Mouse (Mus musculus): ENCODE data around the gene Fzd1. TPM values are rescaled to one million over a fixed set of nuclear protein-coding genes. Genes with fewer than 3 reads are reported as not detected.
A peak's percentile ranks its signal among the peaks of the same experiment; 100 is the strongest.

Fzd1 gene
- polyA plus RNA-seq, 1 experiment from 2014 or later, result 7.5 TPM

- Histone ChIP-seq H3K9me3 (ENCODE audit: control insufficient read depth, low read length) (no peaks in the 10 kb centered on the region), H3K4me2 (ENCODE audit: low read length) (no peak overlapping the region), H3K36me3 (ENCODE audit: control insufficient read depth, insufficient read depth, low read length) (no peaks in the 10 kb centered on the region), H3K9ac (ENCODE audit: low read depth, low read length) (no peak overlapping the region), H3K4me3 (ENCODE audit: low read length) (no peak overlapping the region), H3K27ac (ENCODE audit: low read depth, low read length) (no peak overlapping the region), H3K4me1 (ENCODE audit: control insufficient read depth, insufficient read depth, low read depth, low read length) (peaks cover 3% of the 10 kb centered on the region; the same call in 1 of the 2 replicates), H3K27me3 (replicated peaks; ENCODE audit: control insufficient read depth, insufficient read depth, low read length) (no peaks in the 10 kb centered on the region)
- ATAC-seq, result no peak
- WGBS, result 66% methylated on average over 3 of the region's 3 CpGs
Observed at GRCm38 (mm10) chr5:4778274-4778673, 20.4 kb upstream of the Fzd1 start.

- Histone ChIP-seq H3K27me3 (replicated peaks; ENCODE audit: control insufficient read depth, insufficient read depth, low read length) (no peaks in the 10 kb centered on the region), H3K4me2 (ENCODE audit: low read length) (no peak overlapping the region), H3K4me1 (ENCODE audit: control insufficient read depth, insufficient read depth, low read depth, low read length) (peaks cover 5% of the 10 kb centered on the region; the same call in 1 of the 2 replicates), H3K36me3 (ENCODE audit: control insufficient read depth, insufficient read depth, low read length) (no peaks in the 10 kb centered on the region), H3K9me3 (ENCODE audit: control insufficient read depth, low read length) (no peaks in the 10 kb centered on the region), H3K4me3 (ENCODE audit: low read length) (no peak overlapping the region), H3K9ac (ENCODE audit: low read depth, low read length) (no peak overlapping the region), H3K27ac (ENCODE audit: low read depth, low read length) (no peak overlapping the region)
- no peak for ATAC-seq
- WGBS, result 58% methylated on average over 2 of the region's 2 CpGs
Observed at GRCm38 (mm10) chr5:4776495-4776894, 18.7 kb upstream of the Fzd1 start.

GRCm38 (mm10) chr5:4773090-4773772 is 15.4 kb upstream of the Fzd1 start:
- no peaks in the 10 kb centered on the region for H3K27me3 ChIP-seq (replicated peaks; ENCODE audit: control insufficient read depth, insufficient read depth, low read length)
- 0 out of 2 replicates have a peak, but pooled peaks have one; percentile 20 for ATAC-seq
- H3K36me3 ChIP-seq (ENCODE audit: control insufficient read depth, insufficient read depth, low read length), result no peaks in the 10 kb centered on the region
- H3K4me1 ChIP-seq (ENCODE audit: control insufficient read depth, insufficient read depth, low read depth, low read length), result peaks cover 5% of the 10 kb centered on the region; the same call in 1 of the 2 replicates
- WGBS, result 22% methylated on average over 9 of the region's 9 CpGs
- H3K4me3 ChIP-seq (ENCODE audit: low read length), result no peak overlapping the region
- H3K9me3 ChIP-seq (ENCODE audit: control insufficient read depth, low read length), result no peaks in the 10 kb centered on the region
- H3K4me2 ChIP-seq (ENCODE audit: low read length), result no peak overlapping the region
- no peak overlapping the region for H3K27ac ChIP-seq (ENCODE audit: low read depth, low read length)
- H3K9ac ChIP-seq (ENCODE audit: low read depth, low read length), result no peak overlapping the region

DNA sequence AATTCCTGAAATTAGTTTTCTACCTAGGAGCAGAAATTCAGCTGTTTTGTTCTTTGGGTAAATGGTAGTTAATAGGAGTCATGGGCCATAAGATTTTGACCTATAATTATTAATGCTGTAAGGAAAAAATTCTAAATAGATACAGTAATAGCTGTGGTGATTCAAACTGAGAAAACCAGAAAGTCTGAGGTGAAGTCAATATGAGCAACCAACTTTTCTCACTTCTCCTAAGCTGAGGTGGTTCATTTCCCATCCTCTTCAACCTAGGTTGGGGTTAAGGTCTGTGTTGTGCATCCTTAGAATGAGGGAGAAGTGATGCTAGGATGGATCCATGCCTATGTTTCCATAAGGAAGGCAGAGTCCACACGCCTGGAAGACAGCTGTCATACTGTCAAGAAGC is 12.8 kb upstream of the Fzd1 start:
- Histone ChIP-seq H3K36me3 (ENCODE audit: control insufficient read depth, insufficient read depth, low read length) (no peaks in the 10 kb centered on the region), H3K9ac (ENCODE audit: low read depth, low read length) (no peak overlapping the region), H3K4me1 (ENCODE audit: control insufficient read depth, insufficient read depth, low read depth, low read length) (peaks cover 5% of the 10 kb centered on the region; the same call in 1 of the 2 replicates), H3K27me3 (replicated peaks; ENCODE audit: control insufficient read depth, insufficient read depth, low read length) (no peaks in the 10 kb centered on the region), H3K4me3 (ENCODE audit: low read length) (no peak overlapping the region), H3K27ac (ENCODE audit: low read depth, low read length) (no peak overlapping the region), H3K4me2 (ENCODE audit: low read length) (no peak overlapping the region), H3K9me3 (ENCODE audit: control insufficient read depth, low read length) (no peaks in the 10 kb centered on the region)
- no peak for ATAC-seq
- 81% methylated on average over 1 of the region's 1 CpGs for WGBS

- H3K27me3 ChIP-seq (replicated peaks; ENCODE audit: control insufficient read depth, insufficient read depth, low read length), result no peaks in the 10 kb centered on the region
- H3K36me3 ChIP-seq (ENCODE audit: control insufficient read depth, insufficient read depth, low read length), result no peaks in the 10 kb centered on the region
- H3K9ac ChIP-seq (ENCODE audit: low read depth, low read length), result no peak overlapping the region
- H3K4me2 ChIP-seq (ENCODE audit: low read length), result no peak overlapping the region
- no peaks in the 10 kb centered on the region for H3K4me1 ChIP-seq (ENCODE audit: control insufficient read depth, insufficient read depth, low read depth, low read length)
- H3K4me3 ChIP-seq (ENCODE audit: low read length), result no peak overlapping the region
- WGBS, result 66% methylated on average over 2 of the region's 2 CpGs
- no peaks in the 10 kb centered on the region for H3K9me3 ChIP-seq (ENCODE audit: control insufficient read depth, low read length)
- H3K27ac ChIP-seq (ENCODE audit: low read depth, low read length), result no peak overlapping the region
- no peak for ATAC-seq
Observed at GRCm38 (mm10) chr5:4767896-4768295, 10.1 kb upstream of the Fzd1 start.

- Histone ChIP-seq H3K27ac (ENCODE audit: low read depth, low read length) (no peak overlapping the region), H3K27me3 (replicated peaks; ENCODE audit: control insufficient read depth, insufficient read depth, low read length) (no peaks in the 10 kb centered on the region), H3K36me3 (ENCODE audit: control insufficient read depth, insufficient read depth, low read length) (no peaks in the 10 kb centered on the region), H3K9me3 (ENCODE audit: control insufficient read depth, low read length) (no peaks in the 10 kb centered on the region), H3K4me3 (ENCODE audit: low read length) (no peak overlapping the region), H3K9ac (ENCODE audit: low read depth, low read length) (no peak overlapping the region), H3K4me1 (ENCODE audit: control insufficient read depth, insufficient read depth, low read depth, low read length) (no peaks in the 10 kb centered on the region), H3K4me2 (ENCODE audit: low read length) (no peak overlapping the region)
- no peak for ATAC-seq
- 80% methylated on average over 5 of the region's 5 CpGs for WGBS
Observed at GRCm38 (mm10) chr5:4766719-4767118, 8.9 kb upstream of the Fzd1 start.

GRCm38 (mm10) chr5:4761891-4762290 is 4.1 kb upstream of the Fzd1 start:
- Histone ChIP-seq H3K9me3 (ENCODE audit: control insufficient read depth, low read length) (no peaks in the 10 kb centered on the region), H3K27ac (ENCODE audit: low read depth, low read length) (no peak overlapping the region), H3K27me3 (replicated peaks; ENCODE audit: control insufficient read depth, insufficient read depth, low read length) (peaks cover 3% of the 10 kb centered on the region), H3K4me3 (ENCODE audit: low read length) (no peak overlapping the region), H3K9ac (ENCODE audit: low read depth, low read length) (no peak overlapping the region), H3K4me2 (ENCODE audit: low read length) (no peak overlapping the region), H3K36me3 (ENCODE audit: control insufficient read depth, insufficient read depth, low read length) (no peaks in the 10 kb centered on the region), H3K4me1 (ENCODE audit: control insufficient read depth, insufficient read depth, low read depth, low read length) (peaks cover 2% of the 10 kb centered on the region)
- no peak for ATAC-seq

DNA sequence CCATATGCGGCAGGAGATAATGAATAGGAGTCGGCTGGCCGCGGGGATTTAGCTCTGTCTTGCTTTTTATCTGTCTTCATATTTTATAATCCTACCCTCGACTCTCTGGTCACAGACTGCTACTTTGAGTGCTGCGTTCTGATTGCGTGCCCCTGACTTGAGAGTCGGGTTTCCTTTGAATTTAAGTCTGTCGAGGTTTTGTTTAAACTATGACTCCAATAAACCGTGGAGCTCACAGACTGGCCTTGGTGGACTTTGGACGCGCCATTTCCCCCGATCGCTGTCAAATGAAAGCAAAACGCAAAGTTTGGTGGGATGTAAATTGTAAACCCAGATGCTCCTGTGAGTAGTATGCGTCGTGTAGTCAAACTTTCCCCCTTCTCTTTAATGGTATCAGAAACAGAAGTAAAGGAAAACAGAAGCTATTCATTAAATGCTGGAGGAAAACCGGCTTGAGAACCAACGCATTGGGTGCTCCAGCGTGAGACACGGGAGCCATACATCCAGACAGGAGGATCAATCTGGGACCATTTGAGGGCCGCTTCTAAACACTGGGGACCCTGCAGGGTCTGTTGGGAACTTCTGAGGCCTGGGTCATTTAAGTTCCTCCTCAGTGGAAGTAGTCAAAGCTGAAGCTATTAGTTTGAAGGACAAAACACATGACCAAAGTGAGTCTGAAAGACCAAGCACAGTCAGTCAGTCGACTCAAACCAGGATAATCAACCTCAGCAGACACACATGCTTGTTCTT is 671 bp upstream of the Fzd1 start:
- Histone ChIP-seq H3K36me3 (ENCODE audit: control insufficient read depth, insufficient read depth, low read length) (no peaks in the 10 kb centered on the region), H3K27ac (ENCODE audit: low read depth, low read length) (peak overlapping the region; percentile 91)

DNA sequence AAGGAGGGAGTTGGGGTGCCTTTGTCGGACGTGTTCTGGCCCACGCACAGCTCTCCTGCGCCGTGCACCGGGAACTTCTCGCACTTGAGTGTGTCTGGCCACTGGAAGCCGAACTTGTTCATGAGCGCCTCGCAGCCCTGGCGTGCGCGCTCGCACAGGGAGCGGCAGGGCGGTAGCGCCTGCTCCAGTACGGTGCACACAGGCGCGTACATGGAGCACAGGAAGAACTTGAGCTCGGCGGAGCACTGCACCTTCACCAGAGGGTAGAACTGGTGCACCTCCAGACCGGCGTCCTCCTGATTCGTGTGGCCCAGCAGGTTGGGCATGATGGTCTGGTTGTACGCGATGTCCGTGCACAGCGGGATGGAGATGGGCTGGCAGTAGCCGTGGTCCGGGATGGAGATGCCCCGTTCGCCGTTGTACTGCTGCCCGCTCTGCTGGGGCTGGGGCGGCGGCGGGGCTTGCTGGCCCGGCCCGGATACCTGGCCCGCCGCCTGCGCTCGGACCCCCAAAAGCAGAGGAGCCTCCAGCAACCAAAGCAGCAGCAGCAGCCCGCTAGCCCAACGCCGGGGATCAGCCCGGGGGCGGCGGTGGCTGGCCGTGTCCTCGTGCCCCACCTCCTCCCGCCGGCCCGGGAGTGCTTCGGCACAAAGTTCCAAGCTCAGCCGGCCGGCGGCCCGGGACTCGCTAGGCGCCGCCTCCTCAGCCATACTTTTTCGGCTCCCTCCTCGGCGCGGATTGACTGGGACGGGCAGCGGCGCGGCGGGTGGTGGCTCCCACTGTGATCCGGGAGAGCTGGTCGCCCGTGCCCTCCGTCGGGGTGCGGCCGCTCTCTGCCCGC is 744 bp downstream of the Fzd1 start:
- peak; percentile 51 for ATAC-seq
- Histone ChIP-seq H3K4me3 (ENCODE audit: low read length) (peak overlapping the region; percentile 89), H3K36me3 (ENCODE audit: control insufficient read depth, insufficient read depth, low read length) (no peaks in the 10 kb centered on the region), H3K4me1 (ENCODE audit: control insufficient read depth, insufficient read depth, low read depth, low read length) (peaks cover 11% of the 10 kb centered on the region), H3K27ac (ENCODE audit: low read depth, low read length) (peak overlapping the region; percentile 91), H3K9ac (ENCODE audit: low read depth, low read length) (peak overlapping the region; percentile 85), H3K4me2 (ENCODE audit: low read length) (peak overlapping the region; percentile 97), H3K9me3 (ENCODE audit: control insufficient read depth, low read length) (no peaks in the 10 kb centered on the region), H3K27me3 (replicated peaks; ENCODE audit: control insufficient read depth, insufficient read depth, low read length) (peaks cover 3% of the 10 kb centered on the region)
- under 1% methylated on average over 76 of the region's 80 CpGs for WGBS

More for the DNA sequence above, 671 bp upstream of the Fzd1 start:
- Histone ChIP-seq H3K4me3 (ENCODE audit: low read length) (peak overlapping the region; percentile 89), H3K4me2 (ENCODE audit: low read length) (peak overlapping the region; percentile 97), H3K9ac (ENCODE audit: low read depth, low read length) (peak overlapping the region; percentile 85), H3K4me1 (ENCODE audit: control insufficient read depth, insufficient read depth, low read depth, low read length) (peaks cover 11% of the 10 kb centered on the region), H3K27me3 (replicated peaks; ENCODE audit: control insufficient read depth, insufficient read depth, low read length) (peaks cover 3% of the 10 kb centered on the region), H3K9me3 (ENCODE audit: control insufficient read depth, low read length) (no peaks in the 10 kb centered on the region)
- ATAC-seq, result no peak; the same call in 1 of the 2 replicates
- WGBS, result 2% methylated on average over 23 of the region's 23 CpGs

All from hindbrain, embryonic 16.5 days (tissue).